Comparison of ENCODE assay signal across 19 mouse cellular contexts in the genomic region with DNA sequence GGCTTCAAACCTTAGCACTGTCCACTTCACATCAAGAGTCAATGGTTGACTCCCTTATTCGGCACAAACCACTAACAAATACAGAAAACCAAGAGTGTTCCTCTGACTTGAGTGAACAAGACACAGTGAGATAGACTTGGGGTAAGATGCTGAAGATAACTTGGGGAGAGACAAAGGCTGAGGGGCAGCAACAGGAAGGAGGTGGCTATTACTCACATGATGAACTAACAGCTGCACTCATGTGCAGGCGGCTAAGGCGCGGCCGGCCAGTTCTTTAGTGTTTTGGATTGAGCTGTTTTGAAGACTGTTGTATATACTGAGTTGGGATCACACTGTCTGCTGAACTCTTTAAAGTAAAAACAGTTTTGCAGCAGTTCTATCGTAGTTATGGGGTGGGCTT.
"Had no signal": no experiment of that assay in that cellular context is flagged by ENCODE, and none has a peak within 500 bp of the region (broad histone marks: within the 10 kb centered on the region; RNA-seq: fewer than 3 reads in every experiment).

No protein-coding gene starts in this region.

- H3K27me3 ChIP-seq: liver, embryonic 15.5 days; megakaryocyte, embryonic 14.5 days; midbrain, embryonic 13.5 days; midbrain, embryonic 15.5 days; neural tube, embryonic 13.5 days; neural tube, embryonic 15.5 days had no signal

- H3K4me2 ChIP-seq: liver, embryonic 15.5 days; midbrain, embryonic 11.5 days; midbrain, embryonic 13.5 days; midbrain, embryonic 15.5 days; neural tube, embryonic 13.5 days; neural tube, embryonic 15.5 days had no signal

- DNase-seq: liver, postnatal 0 days; lung, adult 2 months; lung, postnatal 14 days; lung, postnatal 36 days; retina, postnatal 1 day; right cerebral cortex, adult 18-20 months; right cerebral cortex, postnatal 25 days; right cerebral cortex, postnatal 4 days; spleen, adult 18-20 months; thymus, adult 18-20 months; thymus, postnatal 14 days; thymus, postnatal 36 days had no signal

- H3K4me3 ChIP-seq: liver, embryonic 15.5 days; megakaryocyte, embryonic 14.5 days; midbrain, embryonic 13.5 days; midbrain, embryonic 15.5 days; neural tube, embryonic 13.5 days; neural tube, embryonic 15.5 days had no signal

- H3K36me3 ChIP-seq: liver, embryonic 15.5 days; midbrain, embryonic 13.5 days; midbrain, embryonic 15.5 days; neural tube, embryonic 13.5 days; neural tube, embryonic 15.5 days had no signal
